Mouse (Mus musculus) liver, embryonic 11.5 days (tissue): ENCODE results near the gene Rcbtb2. TPM values are rescaled to one million over a fixed set of nuclear protein-coding genes. Genes with fewer than 3 reads are reported as not detected.
"Not testable (repeated sequence)": the region's sequence is repeated elsewhere in the genome, so short reads cannot be mapped to it uniquely, and the experiment has no call there.

Experiments
- ATAC-seq: fragments of 200-750 bp; cut with Nextera tagmentation; replicated peaks from 2 replicates; pipeline ENCODE4 v1.8.0; 2017; ENCODE audit warnings: moderate number of reproducible peaks, mild to moderate bottlenecking, moderate TSS enrichment, moderate library complexity; ENCODE audit not compliant: low FRiP score
- DNase-seq: peaks from one replicate; pipeline ENCODE4 v3.0.0-alpha.2; 2017; ENCODE audit warnings: low spot score
- H3K27ac ChIP-seq: fragments of 300-500 bp; sonication (generic); 2 replicates; pipeline ENCODE4 v1.5.1; 2014; ENCODE audit warnings: mild to moderate bottlenecking, low read depth, low read length, control low read depth
- H3K27me3 ChIP-seq: fragments of 300-500 bp; sonication (generic); replicated peaks from 2 replicates; pipeline ENCODE4 v1.6.1; 2014; ENCODE audit warnings: low read length, mixed read lengths; ENCODE audit not compliant: control insufficient read depth, insufficient read depth
- H3K36me3 ChIP-seq: fragments of 300-500 bp; sonication (generic); 2 replicates; pipeline ENCODE4 v1.6.1; 2014; ENCODE audit warnings: mild to moderate bottlenecking, low read length, moderate library complexity, mixed read lengths; ENCODE audit not compliant: control insufficient read depth, insufficient read depth
- H3K4me1 ChIP-seq: fragments of 300-500 bp; sonication (generic); replicated peaks from 2 replicates; pipeline ENCODE4 v1.6.1; 2014; ENCODE audit warnings: low read length, mixed read lengths; ENCODE audit not compliant: control insufficient read depth, insufficient read depth
- H3K4me2 ChIP-seq: fragments of 300-500 bp; sonication (generic); 2 replicates; pipeline ENCODE4 v1.6.1; 2014; ENCODE audit warnings: mild to moderate bottlenecking, control low read depth, moderate library complexity
- H3K4me3 ChIP-seq: fragments of 300-500 bp; sonication (generic); 2 replicates; pipeline ENCODE4 v1.5.1; 2014; ENCODE audit warnings: low read depth, low read length, control low read depth
- H3K9ac ChIP-seq: fragments of 300-500 bp; sonication (generic); 2 replicates; pipeline ENCODE4 v1.6.1; 2014; ENCODE audit warnings: low read depth, low read length, control low read depth
- H3K9me3 ChIP-seq: fragments of 300-500 bp; sonication (generic); 2 replicates; pipeline ENCODE4 v1.6.1; 2016; ENCODE audit warnings: low read length, inconsistent platforms, mixed read lengths; ENCODE audit not compliant: control insufficient read depth
- WGBS: fragments of 180-500 bp; shearing (Covaris S2); extraction: QIAGEN DNeasy Blood & Tissue Kit; methylation state at CpG from one replicate; pipeline ENCODE4 v1.1.7; 2014; 5-methylcytosine and 5-hydroxymethylcytosine counted together
- polyA plus RNA-seq: library from polyadenylated mRNA; unstranded; fragments of >200 nt; fragmentation: Nextera tagmentation; extraction: Ambion mirVana; gene quantifications from 2 replicates; pipeline ENCODE4 v1.2.1, GENCODE M21; 2014

The Rcbtb2 gene
- polyA plus RNA-seq, 1 experiment from 2014 or later: 56.3 TPM

GRCm38 (mm10) chr14:73102270-73102865, 20.5 kb upstream of the Rcbtb2 start:
- no peaks in the 10 kb centered on the region for H3K36me3 ChIP-seq
- WGBS: 37% methylated on average over 12 of the region's 12 CpGs
- ATAC-seq: no peak
- no peak overlapping the region for H3K4me2 ChIP-seq
- H3K9me3 ChIP-seq: no peaks in the 10 kb centered on the region
- no peak overlapping the region for H3K4me3 ChIP-seq
- no peaks in the 10 kb centered on the region for H3K27me3 ChIP-seq
- no peaks in the 10 kb centered on the region for H3K4me1 ChIP-seq
- no peak overlapping the region for H3K27ac ChIP-seq
- no peak overlapping the region; the same call in 1 of the 2 replicates for H3K9ac ChIP-seq
- DNase-seq: no peak

GRCm38 (mm10) chr14:73102986-73103385, 19.9 kb upstream of the Rcbtb2 start:
- H3K4me2 ChIP-seq, H3K9me3 ChIP-seq, H3K27ac ChIP-seq, H3K4me3 ChIP-seq, H3K27me3 ChIP-seq, H3K9ac ChIP-seq, H3K4me1 ChIP-seq, H3K36me3 ChIP-seq, DNase-seq, ATAC-seq: not testable (repeated sequence)
- 34% methylated on average over 4 of the region's 4 CpGs for WGBS

- Histone ChIP-seq H3K27ac (no peak overlapping the region), H3K36me3 (no peaks in the 10 kb centered on the region), H3K27me3 (no peaks in the 10 kb centered on the region), H3K9me3 (no peaks in the 10 kb centered on the region), H3K9ac (no peak overlapping the region), H3K4me3 (no peak overlapping the region), H3K4me2 (no peak overlapping the region), H3K4me1 (no peaks in the 10 kb centered on the region)
- ATAC-seq (no peak), DNase-seq (no peak)
- WGBS: 48% methylated on average over 6 of the region's 6 CpGs
Observed at GRCm38 (mm10) chr14:73104913-73105312, 17.9 kb upstream of the Rcbtb2 start.

GRCm38 (mm10) chr14:73105407-73106185, 17.2 kb upstream of the Rcbtb2 start:
- Histone ChIP-seq H3K36me3 (no peaks in the 10 kb centered on the region), H3K9ac (no peak overlapping the region), H3K4me2 (peak overlapping the region; percentile 17; the same call in 1 of the 2 replicates), H3K4me3 (no peak overlapping the region), H3K27ac (no peak overlapping the region), H3K4me1 (no peaks in the 10 kb centered on the region), H3K27me3 (no peaks in the 10 kb centered on the region), H3K9me3 (no peaks in the 10 kb centered on the region)
- WGBS: 43% methylated on average over 11 of the region's 11 CpGs
- ATAC-seq: no peak
- peak; percentile 31 for DNase-seq

- ATAC-seq: no peak
Observed at GRCm38 (mm10) chr14:73106234-73106711, 16.6 kb upstream of the Rcbtb2 start.

GRCm38 (mm10) chr14:73106957-73107356, 15.9 kb upstream of the Rcbtb2 start:
- Histone ChIP-seq H3K9ac (no peak overlapping the region), H3K4me2 (no peak overlapping the region), H3K27me3 (no peaks in the 10 kb centered on the region), H3K36me3 (no peaks in the 10 kb centered on the region), H3K27ac (no peak overlapping the region), H3K4me3 (no peak overlapping the region), H3K9me3 (no peaks in the 10 kb centered on the region), H3K4me1 (no peaks in the 10 kb centered on the region)
- DNase-seq: peak; percentile 37
- ATAC-seq: peak; percentile 31
- WGBS: 64% methylated on average over 4 of the region's 4 CpGs

More at GRCm38 (mm10) chr14:73106234-73106711, 16.6 kb upstream of the Rcbtb2 start:
- no peaks in the 10 kb centered on the region for H3K4me1 ChIP-seq
- no peak overlapping the region for H3K4me3 ChIP-seq
- no peak overlapping the region for H3K9ac ChIP-seq
- H3K27me3 ChIP-seq: no peaks in the 10 kb centered on the region
- H3K27ac ChIP-seq: no peak overlapping the region
- peak; percentile 39 for DNase-seq
- WGBS: 21% methylated on average over 8 of the region's 8 CpGs
- no peaks in the 10 kb centered on the region for H3K9me3 ChIP-seq
- H3K4me2 ChIP-seq: no peak overlapping the region
- H3K36me3 ChIP-seq: no peaks in the 10 kb centered on the region

- Histone ChIP-seq H3K27me3 (no peaks in the 10 kb centered on the region), H3K4me1 (peaks cover 3% of the 10 kb centered on the region; the same call in 1 of the 2 replicates), H3K27ac (no peak overlapping the region), H3K4me3 (no peak overlapping the region), H3K4me2 (no peak overlapping the region), H3K9ac (no peak overlapping the region), H3K36me3 (no peaks in the 10 kb centered on the region), H3K9me3 (no peaks in the 10 kb centered on the region)
- ATAC-seq: no peak
- DNase-seq: no peak
- 40% methylated on average over 7 of the region's 7 CpGs for WGBS
Observed at GRCm38 (mm10) chr14:73107371-73107770, 15.5 kb upstream of the Rcbtb2 start.

GRCm38 (mm10) chr14:73107952-73108351, 14.9 kb upstream of the Rcbtb2 start:
- Histone ChIP-seq H3K36me3 (no peaks in the 10 kb centered on the region), H3K27me3 (no peaks in the 10 kb centered on the region), H3K9me3 (no peaks in the 10 kb centered on the region), H3K4me2 (no peak overlapping the region), H3K4me3 (no peak overlapping the region), H3K4me1 (peaks cover 4% of the 10 kb centered on the region; the same call in 1 of the 2 replicates), H3K27ac (no peak overlapping the region), H3K9ac (no peak overlapping the region)
- no peak for DNase-seq
- ATAC-seq: no peak
- 49% methylated on average over 6 of the region's 6 CpGs for WGBS
